Mouse (Mus musculus) ES-E14 (cell line): ENCODE results near the gene Notch1. TPM values are rescaled to one million over a fixed set of nuclear protein-coding genes. Genes with fewer than 3 reads are reported as not detected.

Source experiments
- DNase-seq: peaks from one replicate; pipeline ENCODE4 v3.0.0-alpha.2; 2013; ENCODE audit warnings: low read depth, low spot score
- H3K27ac ChIP-seq: 2 replicates; pipeline ENCODE4 v1.5.1; 2012; ENCODE audit warnings: low read depth, mild to moderate bottlenecking, low read length, moderate library complexity, mixed read lengths; ENCODE audit not compliant: poor library complexity, insufficient read depth, severe bottlenecking
- H3K36me3 ChIP-seq: 2 replicates; pipeline ENCODE4 v1.6.1; 2012; ENCODE audit warnings: mild to moderate bottlenecking, low read length, moderate library complexity, mixed read lengths; ENCODE audit not compliant: control insufficient read depth, poor library complexity, insufficient read depth, severe bottlenecking
- H3K4me1 ChIP-seq, 2 experiments: fragments of 150-350 bp in 1 of 2; sonication (generic) in 1 of 2; 2 replicates each; pipeline ENCODE4 v1.6.1; 2012; ENCODE audit warnings: low read length in 2 of 2, mild to moderate bottlenecking in 1 of 2, mixed read lengths in 1 of 2; ENCODE audit not compliant: control insufficient read depth in 2 of 2, insufficient read depth in 2 of 2, poor library complexity in 1 of 2
- H3K4me3 ChIP-seq, 2 experiments: fragments of 150-350 bp in 1 of 2; sonication (generic) in 1 of 2; 2 replicates each; pipeline ENCODE4 v1.5.1; 2012; ENCODE audit warnings: low read length in 2 of 2, low read depth in 1 of 2, mild to moderate bottlenecking in 1 of 2, mixed read lengths in 1 of 2; ENCODE audit not compliant: insufficient read depth in 1 of 2, poor library complexity in 1 of 2, severe bottlenecking in 1 of 2
- H3K9ac ChIP-seq: 2 replicates; pipeline ENCODE4 v1.6.1; 2012; ENCODE audit warnings: low read depth, mild to moderate bottlenecking, low read length, mixed read lengths; ENCODE audit not compliant: poor library complexity, insufficient read depth, severe bottlenecking
- H3K9me3 ChIP-seq: fragments of 150-350 bp; sonication (generic); 2 replicates; pipeline ENCODE4 v1.6.1; 2012; ENCODE audit warnings: low read depth, mild to moderate bottlenecking, low read length; ENCODE audit not compliant: control insufficient read depth, insufficient read depth
- CHD2 ChIP-seq: IDR thresholded peaks from 2 replicates; pipeline ENCODE4 v1.6.1; 2014; ENCODE audit warnings: mild to moderate bottlenecking, low read depth, low read length, inconsistent platforms
- HCFC1 ChIP-seq: IDR thresholded peaks from 2 replicates; pipeline ENCODE4 v1.6.1; 2012; ENCODE audit warnings: low read length, inconsistent platforms, borderline replicate concordance; ENCODE audit not compliant: insufficient read depth
- MAFK ChIP-seq: IDR thresholded peaks from 2 replicates; pipeline ENCODE4 v1.6.1; 2014; ENCODE audit warnings: mild to moderate bottlenecking, low read depth, low read length, inconsistent platforms; ENCODE audit not compliant: insufficient read depth
- ZC3H11A ChIP-seq: IDR thresholded peaks from 2 replicates; pipeline ENCODE4 v1.6.1; 2012; ENCODE audit warnings: low read depth, mild to moderate bottlenecking, inconsistent platforms, low read length, borderline replicate concordance
- ZNF384 ChIP-seq: IDR thresholded peaks from 2 replicates; pipeline ENCODE4 v1.6.1; 2012; ENCODE audit warnings: low read depth, low read length, inconsistent platforms
- in situ Hi-C, 2 experiments: fragments of 600-800 bp; cut with MboI; formaldehyde crosslinking; loops; one replicate each; pipeline ENCODE4 v1.15.1; 2025; ENCODE audit warnings: low sequenced_read_pairs in 2 of 2, inconsistent platforms in 1 of 2; ENCODE audit not compliant: unreplicated experiment in 2 of 2
- total RNA-seq: library from RNA; depleted of rRNA; stranded (reverse); fragments of 300-350 nt; gene quantifications from 2 replicates; pipeline ENCODE4 v1.2.3, GENCODE M21; 2012

Notch1 gene
- total RNA-seq, 1 experiment, result 34.9 TPM

GRCm38 (mm10) chr2:26463412-26463811 is 53.1 kb downstream of the Notch1 start:
- Histone ChIP-seq H3K4me3 (no peak overlapping the region), H3K27ac (no peak overlapping the region; the same call in 1 of the 2 replicates), H3K9ac (no peak overlapping the region), H3K4me1 (peaks cover 8 to 33% of the 10 kb centered on the region in 2 experiments), H3K36me3 (peaks cover 71% of the 10 kb centered on the region), H3K9me3 (no peaks in the 10 kb centered on the region)
- no peak for DNase-seq
- TF ChIP-seq ZNF384 (no peak), ZC3H11A (no peak), HCFC1 (no peak), MAFK (no peak), CHD2 (no peak)
- in situ Hi-C loops, result no loop called here

GRCm38 (mm10) chr2:26462980-26463379 is 53.5 kb downstream of the Notch1 start:
- DNase-seq, result no peak
- Histone ChIP-seq H3K36me3 (peaks cover 67% of the 10 kb centered on the region), H3K9ac (no peak overlapping the region), H3K27ac (no peak overlapping the region), H3K4me1 (peaks cover 11 to 34% of the 10 kb centered on the region in 2 experiments), H3K4me3 (no peak overlapping the region), H3K9me3 (no peaks in the 10 kb centered on the region)
- TF ChIP-seq MAFK, result no peak
- no peak for TF ChIP-seq ZC3H11A
- TF ChIP-seq HCFC1, result no peak
- TF ChIP-seq CHD2, result no peak
- no peak for TF ChIP-seq ZNF384
- in situ Hi-C loops, result no loop called here

- no peaks in the 10 kb centered on the region for H3K9me3 ChIP-seq
These were observed 54.8 kb downstream of the Notch1 start for GRCm38 (mm10) chr2:26461667-26462066.

GRCm38 (mm10) chr2:26460837-26461236 is 55.6 kb downstream of the Notch1 start:
- H3K36me3 ChIP-seq, result peaks cover 46% of the 10 kb centered on the region
- H3K4me3 ChIP-seq, result peak overlapping the region; percentile 40 to 54
- TF ChIP-seq ZC3H11A (no peak), CHD2 (no peak), HCFC1 (no peak), MAFK (peak; percentile 99)
- peak overlapping the region; percentile 64 for H3K27ac ChIP-seq
- peaks cover 18 to 43% of the 10 kb centered on the region in 2 experiments for H3K4me1 ChIP-seq
- peak; percentile 56 for DNase-seq
- peak overlapping the region; percentile 47 for H3K9ac ChIP-seq
- in situ Hi-C loops, result no loop called here
- H3K9me3 ChIP-seq, result no peaks in the 10 kb centered on the region

More at GRCm38 (mm10) chr2:26461667-26462066, 54.8 kb downstream of the Notch1 start:
- TF ChIP-seq MAFK (no peak), HCFC1 (no peak), ZNF384 (no peak), CHD2 (no peak)
- Histone ChIP-seq H3K4me3 (no peak overlapping the region), H3K27ac (peak overlapping the region; percentile 64), H3K36me3 (peaks cover 54% of the 10 kb centered on the region), H3K4me1 (peaks cover 18 to 41% of the 10 kb centered on the region in 2 experiments), H3K9ac (no peak overlapping the region)
- in situ Hi-C loops, result no loop called here
- no peak for DNase-seq

GRCm38 (mm10) chr2:26460097-26460646 is 56.3 kb downstream of the Notch1 start:
- TF ChIP-seq ZC3H11A (no peak), CHD2 (no peak), HCFC1 (no peak), MAFK (no peak), ZNF384 (no peak)
- H3K9me3 ChIP-seq, result no peaks in the 10 kb centered on the region
- H3K27ac ChIP-seq, result peak overlapping the region; percentile 63
- in situ Hi-C loops, result no loop called here
- peak overlapping the region; percentile 47 for H3K9ac ChIP-seq
- H3K4me3 ChIP-seq, result peak overlapping the region; percentile 40 to 54; a peak in 3 of 4 replicates
- no peak for DNase-seq
- peaks cover 44% of the 10 kb centered on the region for H3K36me3 ChIP-seq
- peaks cover 18 to 42% of the 10 kb centered on the region in 2 experiments for H3K4me1 ChIP-seq
